Mouse (Mus musculus): ENCODE results near the gene Itga5. TPM values are rescaled to one million over a fixed set of nuclear protein-coding genes. Genes with fewer than 3 reads are reported as not detected.

The Itga5 gene
- polyA plus RNA-seq, 1 experiment = 2.2 TPM

GRCm38 (mm10) chr15:103365471-103366375 lies 840 bp downstream of the Itga5 start:
- no peak for DNase-seq (ENCODE audit: extremely low spot score in 1 of 2, low spot score in 1 of 2)

- no peak for DNase-seq (ENCODE audit: extremely low spot score in 1 of 2, low spot score in 1 of 2)
Observed at GRCm38 (mm10) chr15:103364761-103365160, 1.8 kb downstream of the Itga5 start.

GRCm38 (mm10) chr15:103363809-103364208 lies 2.8 kb downstream of the Itga5 start:
- DNase-seq (ENCODE audit: extremely low spot score in 1 of 2, low spot score in 1 of 2) = no peak

- DNase-seq (ENCODE audit: extremely low spot score in 1 of 2, low spot score in 1 of 2) = no peak
Observed at GRCm38 (mm10) chr15:103362950-103363349, 3.6 kb downstream of the Itga5 start.

- no peak for DNase-seq (ENCODE audit: extremely low spot score in 1 of 2, low spot score in 1 of 2)
Observed at GRCm38 (mm10) chr15:103362333-103362732, 4.2 kb downstream of the Itga5 start.

GRCm38 (mm10) chr15:103361269-103361668 lies 5.3 kb downstream of the Itga5 start:
- no peak for DNase-seq (ENCODE audit: extremely low spot score in 1 of 2, low spot score in 1 of 2)

- peak in 1 of 2 experiments; percentile 31 for DNase-seq (ENCODE audit: extremely low spot score in 1 of 2, low spot score in 1 of 2)
Observed at GRCm38 (mm10) chr15:103359869-103360602, 6.5 kb downstream of the Itga5 start.

- no peak for DNase-seq (ENCODE audit: extremely low spot score in 1 of 2, low spot score in 1 of 2)
Observed at GRCm38 (mm10) chr15:103359122-103359510, 7.4 kb downstream of the Itga5 start.

- DNase-seq (ENCODE audit: extremely low spot score in 1 of 2, low spot score in 1 of 2) = no peak
Observed at GRCm38 (mm10) chr15:103358278-103359121, 8.1 kb downstream of the Itga5 start.

- DNase-seq (ENCODE audit: extremely low spot score in 1 of 2, low spot score in 1 of 2) = no peak
Observed at GRCm38 (mm10) chr15:103357817-103358216, 8.7 kb downstream of the Itga5 start.

- no peak for DNase-seq (ENCODE audit: extremely low spot score in 1 of 2, low spot score in 1 of 2)
Observed at GRCm38 (mm10) chr15:103356130-103356529, 10.4 kb downstream of the Itga5 start.

- DNase-seq (ENCODE audit: extremely low spot score in 1 of 2, low spot score in 1 of 2) = no peak
Observed at GRCm38 (mm10) chr15:103355420-103355819, 11.1 kb downstream of the Itga5 start.

GRCm38 (mm10) chr15:103354690-103355089 lies 11.9 kb downstream of the Itga5 start:
- no peak for DNase-seq (ENCODE audit: extremely low spot score in 1 of 2, low spot score in 1 of 2)

- no peak for DNase-seq (ENCODE audit: extremely low spot score in 1 of 2, low spot score in 1 of 2)
Observed at GRCm38 (mm10) chr15:103353511-103354256, 12.9 kb downstream of the Itga5 start.

GRCm38 (mm10) chr15:103352856-103353255 lies 13.7 kb downstream of the Itga5 start:
- peak in 1 of 2 experiments; percentile 69 for DNase-seq (ENCODE audit: extremely low spot score in 1 of 2, low spot score in 1 of 2)

- peak in 1 of 2 experiments; percentile 73 for DNase-seq (ENCODE audit: extremely low spot score in 1 of 2, low spot score in 1 of 2)
Observed at GRCm38 (mm10) chr15:103347275-103347684, 19.3 kb downstream of the Itga5 start.

GRCm38 (mm10) chr15:103345789-103346188 lies 20.8 kb downstream of the Itga5 start:
- DNase-seq (ENCODE audit: extremely low spot score in 1 of 2, low spot score in 1 of 2) = no peak

- DNase-seq (ENCODE audit: extremely low spot score in 1 of 2, low spot score in 1 of 2) = no peak
Observed at GRCm38 (mm10) chr15:103343556-103343955, 23.0 kb downstream of the Itga5 start.

- no peak for DNase-seq (ENCODE audit: extremely low spot score in 1 of 2, low spot score in 1 of 2)
Observed at GRCm38 (mm10) chr15:103343008-103343407, 23.6 kb downstream of the Itga5 start.

- peak; percentile 73 to 94 for DNase-seq (ENCODE audit: extremely low spot score in 1 of 2, low spot score in 1 of 2)
Observed at GRCm38 (mm10) chr15:103342415-103342814, 24.1 kb downstream of the Itga5 start.

Data from frontal cortex, adult 2 months (tissue).